Mouse (Mus musculus): ENCODE measurements around the gene Slc15a3.

- no peak for TF ChIP-seq ZC3H11A (IDR thresholded peaks at IDR 0.05; ENCODE audit: borderline replicate concordance, low read depth, low read length)
- TF ChIP-seq ZNF384 (IDR thresholded peaks at IDR 0.05; ENCODE audit: low read depth, low read length): no peak
- TF ChIP-seq CHD2 (IDR thresholded peaks at IDR 0.05; ENCODE audit: low read depth, low read length): no peak
- no peak for TF ChIP-seq MAFK (IDR thresholded peaks at IDR 0.05; ENCODE audit: insufficient read depth, low read depth, low read length)
- no peak for TF ChIP-seq HCFC1 (IDR thresholded peaks at IDR 0.05; ENCODE audit: borderline replicate concordance, insufficient read depth, low read length)
Observed at GRCm38 (mm10) chr19:10811471-10811870, 28.1 kb upstream of the Slc15a3 start.
